Mouse (Mus musculus): ENCODE measurements around the gene Ndufaf3. TPM values are rescaled to one million over a fixed set of nuclear protein-coding genes. Genes with fewer than 3 reads are reported as not detected.
A peak's percentile ranks its signal among the peaks of the same experiment; 100 is the strongest.

The Ndufaf3 gene
- polyA plus RNA-seq, 1 experiment from 2014 or later = 37.0 TPM

DNA sequence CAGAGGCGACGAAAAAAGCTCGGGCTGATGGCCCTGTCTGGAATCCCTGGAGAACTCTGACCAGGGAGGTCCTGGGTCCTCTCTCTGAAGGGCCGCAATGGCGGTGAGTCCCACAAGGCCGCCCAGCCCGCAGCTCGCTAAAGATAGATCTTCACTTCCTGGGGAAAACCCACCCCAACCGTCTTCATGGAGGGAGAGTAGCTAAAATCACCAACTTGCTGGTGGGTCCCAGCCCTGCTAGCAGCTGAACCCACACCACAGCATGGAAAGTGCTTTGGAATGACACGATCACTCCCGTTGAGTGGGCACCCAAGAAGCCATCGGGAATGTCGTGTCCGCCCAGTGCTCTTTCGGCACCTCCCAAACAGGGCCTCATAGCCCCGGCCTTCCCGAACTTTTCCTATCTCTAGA, 1.3 kb upstream of the Ndufaf3 start:
- H3K4me2 ChIP-seq (replicated peaks; ENCODE audit: low read depth, low read length) = peak overlapping the region; percentile 100
- peaks cover 54% of the 10 kb centered on the region for H3K36me3 ChIP-seq (ENCODE audit: control insufficient read depth, insufficient read depth, low read length)
- H3K27ac ChIP-seq (ENCODE audit: low read depth, low read length) = 0 out of 2 replicates have a peak overlapping the region, but pooled peaks have one; percentile 95
- WGBS = 78% methylated on average over 17 of the region's 17 CpGs
- peaks cover 21% of the 10 kb centered on the region for H3K4me1 ChIP-seq (ENCODE audit: control insufficient read depth, insufficient read depth, low read length)
- no peak for ATAC-seq (ENCODE audit: low FRiP score, low TSS enrichment)
- H3K9me3 ChIP-seq (ENCODE audit: control insufficient read depth, low read length) = no peaks in the 10 kb centered on the region
- H3K4me3 ChIP-seq (ENCODE audit: low read length) = peak overlapping the region; percentile 81
- no peaks in the 10 kb centered on the region for H3K27me3 ChIP-seq (ENCODE audit: control insufficient read depth, insufficient read depth, low read length)
- H3K9ac ChIP-seq (ENCODE audit: low read depth, low read length) = peak overlapping the region; percentile 78; the same call in 1 of the 2 replicates

DNA sequence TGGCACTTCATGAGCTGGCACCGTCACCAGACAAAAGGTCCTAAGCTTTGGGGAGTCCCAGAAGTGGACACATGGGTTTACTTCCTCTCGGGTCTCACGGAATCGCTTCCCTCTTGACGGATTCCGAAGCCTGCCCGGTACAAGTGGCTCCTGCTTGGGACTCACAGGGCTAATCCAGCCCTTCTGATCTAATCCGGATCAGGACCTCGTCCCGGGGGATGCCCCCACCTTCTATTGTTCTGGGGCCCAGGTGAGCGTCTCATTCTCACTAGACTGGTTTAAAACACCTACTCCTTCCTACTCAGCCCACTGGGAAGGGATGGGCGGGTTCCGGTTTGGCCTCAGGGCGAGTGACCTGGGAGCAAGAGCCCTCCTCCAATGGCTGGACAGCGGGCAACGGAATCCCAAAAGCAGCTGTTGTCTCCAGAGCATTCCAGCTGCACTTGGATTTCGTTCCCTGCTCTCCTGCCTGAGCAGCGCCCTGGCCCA, 741 bp upstream of the Ndufaf3 start:
- Histone ChIP-seq H3K27me3 (ENCODE audit: control insufficient read depth, insufficient read depth, low read length) (no peaks in the 10 kb centered on the region), H3K9ac (ENCODE audit: low read depth, low read length) (peak overlapping the region; percentile 78), H3K4me1 (ENCODE audit: control insufficient read depth, insufficient read depth, low read length) (peaks cover 21% of the 10 kb centered on the region), H3K27ac (ENCODE audit: low read depth, low read length) (peak overlapping the region; percentile 95), H3K4me3 (ENCODE audit: low read length) (peak overlapping the region; percentile 81), H3K36me3 (ENCODE audit: control insufficient read depth, insufficient read depth, low read length) (peaks cover 53% of the 10 kb centered on the region), H3K9me3 (ENCODE audit: control insufficient read depth, low read length) (no peaks in the 10 kb centered on the region), H3K4me2 (replicated peaks; ENCODE audit: low read depth, low read length) (peak overlapping the region; percentile 100)
- WGBS = 5% methylated on average over 18 of the region's 18 CpGs
- no peak for ATAC-seq (ENCODE audit: low FRiP score, low TSS enrichment)

GRCm38 (mm10) chr9:108565881-108566814, 1.1 kb downstream of the Ndufaf3 start:
- Histone ChIP-seq H3K4me2 (replicated peaks; ENCODE audit: low read depth, low read length) (peak overlapping the region; percentile 100), H3K4me3 (ENCODE audit: low read length) (peak overlapping the region; percentile 81), H3K9me3 (ENCODE audit: control insufficient read depth, low read length) (no peaks in the 10 kb centered on the region), H3K27me3 (ENCODE audit: control insufficient read depth, insufficient read depth, low read length) (no peaks in the 10 kb centered on the region), H3K27ac (ENCODE audit: low read depth, low read length) (peak overlapping the region; percentile 95), H3K4me1 (ENCODE audit: control insufficient read depth, insufficient read depth, low read length) (peaks cover 28% of the 10 kb centered on the region), H3K9ac (ENCODE audit: low read depth, low read length) (peak overlapping the region; percentile 78), H3K36me3 (ENCODE audit: control insufficient read depth, insufficient read depth, low read length) (peaks cover 50% of the 10 kb centered on the region)
- ATAC-seq (ENCODE audit: low FRiP score, low TSS enrichment) = no peak
- WGBS = 12% methylated on average over 35 of the region's 35 CpGs

- Histone ChIP-seq H3K27me3 (ENCODE audit: control insufficient read depth, insufficient read depth, low read length) (no peaks in the 10 kb centered on the region), H3K9ac (ENCODE audit: low read depth, low read length) (no peak overlapping the region), H3K36me3 (ENCODE audit: control insufficient read depth, insufficient read depth, low read length) (peaks cover 50% of the 10 kb centered on the region), H3K4me3 (ENCODE audit: low read length) (no peak overlapping the region), H3K4me2 (replicated peaks; ENCODE audit: low read depth, low read length) (no peak overlapping the region), H3K4me1 (ENCODE audit: control insufficient read depth, insufficient read depth, low read length) (peaks cover 23% of the 10 kb centered on the region), H3K27ac (ENCODE audit: low read depth, low read length) (no peak overlapping the region), H3K9me3 (ENCODE audit: control insufficient read depth, low read length) (no peaks in the 10 kb centered on the region)
- 89% methylated on average over 7 of the region's 7 CpGs for WGBS
- no peak for ATAC-seq (ENCODE audit: low FRiP score, low TSS enrichment)
Observed at GRCm38 (mm10) chr9:108564131-108564530, 3.1 kb downstream of the Ndufaf3 start.

GRCm38 (mm10) chr9:108563671-108564070, 3.6 kb downstream of the Ndufaf3 start:
- no peak overlapping the region for H3K27ac ChIP-seq (ENCODE audit: low read depth, low read length)
- no peak for ATAC-seq (ENCODE audit: low FRiP score, low TSS enrichment)
- no peak overlapping the region for H3K9ac ChIP-seq (ENCODE audit: low read depth, low read length)
- no peaks in the 10 kb centered on the region for H3K27me3 ChIP-seq (ENCODE audit: control insufficient read depth, insufficient read depth, low read length)
- H3K4me2 ChIP-seq (replicated peaks; ENCODE audit: low read depth, low read length) = no peak overlapping the region
- 88% methylated on average over 8 of the region's 8 CpGs for WGBS
- no peaks in the 10 kb centered on the region for H3K9me3 ChIP-seq (ENCODE audit: control insufficient read depth, low read length)
- H3K4me3 ChIP-seq (ENCODE audit: low read length) = no peak overlapping the region
- peaks cover 55% of the 10 kb centered on the region for H3K36me3 ChIP-seq (ENCODE audit: control insufficient read depth, insufficient read depth, low read length)
- H3K4me1 ChIP-seq (ENCODE audit: control insufficient read depth, insufficient read depth, low read length) = peaks cover 21% of the 10 kb centered on the region

DNA sequence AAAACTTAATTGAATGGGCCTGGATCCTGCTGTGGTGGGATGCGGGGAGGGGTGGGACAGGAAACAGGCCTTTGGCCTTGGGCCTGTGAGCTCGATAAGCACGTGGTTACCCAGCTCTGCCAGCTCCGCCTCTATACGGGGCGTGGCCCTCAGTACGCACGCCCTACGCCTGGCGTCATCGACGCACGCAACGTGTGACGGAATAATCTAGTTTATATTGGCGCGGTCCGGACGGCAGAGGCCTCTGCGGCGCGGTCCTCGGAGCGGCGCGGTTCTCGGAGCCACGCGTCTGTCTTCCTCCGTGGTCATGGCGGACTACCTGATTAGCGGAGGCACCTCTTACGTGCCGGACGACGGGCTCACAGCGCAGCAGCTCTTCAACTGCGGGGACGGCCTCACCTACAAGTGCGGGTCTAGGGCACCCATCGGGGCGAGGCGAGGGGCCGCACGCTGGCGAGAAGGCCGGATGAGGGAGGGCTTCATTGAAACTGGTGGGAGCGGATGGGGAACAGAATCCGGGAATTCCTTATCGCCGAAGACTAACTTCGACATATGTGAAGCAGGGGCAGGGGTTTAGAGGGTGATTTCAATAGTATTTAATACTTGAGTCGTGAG, 6.9 kb downstream of the Ndufaf3 start, which contains the start of gene Impdh2:
Impdh2 (plus strand) TSS at position 60 of the 615 bp plus-strand sequence.
- ATAC-seq (ENCODE audit: low FRiP score, low TSS enrichment) = peak; percentile 98
- Histone ChIP-seq H3K36me3 (ENCODE audit: control insufficient read depth, insufficient read depth, low read length) (peaks cover 76% of the 10 kb centered on the region), H3K27me3 (ENCODE audit: control insufficient read depth, insufficient read depth, low read length) (no peaks in the 10 kb centered on the region), H3K4me2 (replicated peaks; ENCODE audit: low read depth, low read length) (peak within 1 kb of the TSS; percentile 84), H3K27ac (ENCODE audit: low read depth, low read length) (peak within 1 kb of the TSS; percentile 67), H3K9ac (ENCODE audit: low read depth, low read length) (peak within 1 kb of the TSS; percentile 76), H3K9me3 (ENCODE audit: control insufficient read depth, low read length) (no peaks in the 10 kb centered on the region), H3K4me1 (ENCODE audit: control insufficient read depth, insufficient read depth, low read length) (peaks cover 7% of the 10 kb centered on the region; the same call in 1 of the 2 replicates), H3K4me3 (ENCODE audit: low read length) (peak within 1 kb of the TSS; percentile 67)
- WGBS = under 1% methylated on average over 47 of the region's 53 CpGs

GRCm38 (mm10) chr9:108559169-108559568, 8.1 kb downstream of the Ndufaf3 start:
- ATAC-seq (ENCODE audit: low FRiP score, low TSS enrichment) = no peak
- Histone ChIP-seq H3K27ac (ENCODE audit: low read depth, low read length) (no peak overlapping the region), H3K4me1 (ENCODE audit: control insufficient read depth, insufficient read depth, low read length) (peaks cover 7% of the 10 kb centered on the region; the same call in 1 of the 2 replicates), H3K9me3 (ENCODE audit: control insufficient read depth, low read length) (no peaks in the 10 kb centered on the region), H3K27me3 (ENCODE audit: control insufficient read depth, insufficient read depth, low read length) (no peaks in the 10 kb centered on the region), H3K4me2 (replicated peaks; ENCODE audit: low read depth, low read length) (no peak overlapping the region), H3K4me3 (ENCODE audit: low read length) (no peak overlapping the region), H3K9ac (ENCODE audit: low read depth, low read length) (no peak overlapping the region), H3K36me3 (ENCODE audit: control insufficient read depth, insufficient read depth, low read length) (peaks cover 76% of the 10 kb centered on the region)
- 87% methylated on average over 4 of the region's 4 CpGs for WGBS

GRCm38 (mm10) chr9:108546875-108547274, 20.4 kb downstream of the Ndufaf3 start:
- 90% methylated on average over 1 of the region's 1 CpGs for WGBS
- H3K4me1 ChIP-seq (ENCODE audit: control insufficient read depth, insufficient read depth, low read length) = no peaks in the 10 kb centered on the region
- H3K4me3 ChIP-seq (ENCODE audit: low read length) = no peak overlapping the region
- H3K27me3 ChIP-seq (ENCODE audit: control insufficient read depth, insufficient read depth, low read length) = no peaks in the 10 kb centered on the region
- no peak overlapping the region for H3K9ac ChIP-seq (ENCODE audit: low read depth, low read length)
- no peak overlapping the region for H3K4me2 ChIP-seq (replicated peaks; ENCODE audit: low read depth, low read length)
- ATAC-seq (ENCODE audit: low FRiP score, low TSS enrichment) = no peak
- no peak overlapping the region for H3K27ac ChIP-seq (ENCODE audit: low read depth, low read length)
- H3K9me3 ChIP-seq (ENCODE audit: control insufficient read depth, low read length) = no peaks in the 10 kb centered on the region
- H3K36me3 ChIP-seq (ENCODE audit: control insufficient read depth, insufficient read depth, low read length) = peaks cover 83% of the 10 kb centered on the region
